Mouse (Mus musculus) cerebellum, adult 2 months (tissue): ENCODE results near the gene Cxcr2.

ENCODE experiments used
- CTCF ChIP-seq: fragments of 200-500 bp; IDR thresholded peaks from 2 replicates; pipeline ENCODE4 v1.5.1; 2011; ENCODE audit warnings: low read depth, mild to moderate bottlenecking, control low read depth, low read length, moderate library complexity, borderline replicate concordance; ENCODE audit not compliant: insufficient read depth
- POLR2A ChIP-seq: fragments of 200-500 bp; IDR thresholded peaks from 2 replicates; pipeline ENCODE4 v1.6.1; 2011; ENCODE audit warnings: low read length, control low read depth, borderline replicate concordance; ENCODE audit not compliant: insufficient read depth

DNA sequence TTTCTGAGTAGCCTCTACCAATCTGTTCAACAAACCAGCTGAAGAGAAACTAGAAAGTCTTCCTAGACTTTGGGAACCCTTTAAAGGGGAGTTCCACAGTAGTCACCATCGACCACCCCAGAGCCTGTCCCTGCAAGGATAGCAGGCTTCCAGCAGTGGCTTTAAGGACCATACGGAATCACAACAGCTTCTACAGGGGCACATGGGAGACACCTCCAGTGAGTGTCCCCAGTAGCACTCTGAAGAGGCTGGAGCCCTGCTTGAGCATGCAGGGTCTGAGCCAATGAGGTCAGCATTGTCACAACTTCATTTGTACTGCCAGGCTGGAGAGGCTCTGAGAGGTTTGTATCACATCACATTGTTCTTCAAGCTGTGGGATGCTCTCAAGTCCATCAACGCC, 3.7 kb upstream of the Cxcr2 start:
- TF ChIP-seq CTCF (no peak), POLR2A (no peak)
